Mouse (Mus musculus) hindbrain, embryonic 14.5 days (tissue): ENCODE results near the gene Teddm2. TPM values are rescaled to one million over a fixed set of nuclear protein-coding genes. Genes with fewer than 3 reads are reported as not detected.
A peak's percentile ranks its signal among the peaks of the same experiment; 100 is the strongest.
"Not testable (repeated sequence)": the region's sequence is repeated elsewhere in the genome, so short reads cannot be mapped to it uniquely, and the experiment has no call there.

Source experiments
- ATAC-seq: fragments of 200-750 bp; cut with Nextera tagmentation; 2 replicates; pipeline ENCODE4 v1.8.0; 2017; ENCODE audit warnings: moderate number of reproducible peaks, mild to moderate bottlenecking, moderate TSS enrichment, moderate library complexity; ENCODE audit not compliant: low FRiP score
- DNase-seq: peaks from one replicate; pipeline ENCODE4 v3.0.0-alpha.2; 2015; ENCODE audit warnings: low spot score
- H3K27ac ChIP-seq: fragments of 300-500 bp; sonication (generic); 2 replicates; pipeline ENCODE4 v1.5.1; 2014; ENCODE audit warnings: mild to moderate bottlenecking, moderate library complexity
- H3K27me3 ChIP-seq: fragments of 300-500 bp; sonication (generic); 2 replicates; pipeline ENCODE4 v1.6.1; 2014; ENCODE audit warnings: mild to moderate bottlenecking, low read length, mixed read lengths; ENCODE audit not compliant: control insufficient read depth, insufficient read depth
- H3K36me3 ChIP-seq: fragments of 300-500 bp; sonication (generic); replicated peaks from 2 replicates; pipeline ENCODE4 v1.6.1; 2014; ENCODE audit not compliant: control insufficient read depth, insufficient read depth
- H3K4me1 ChIP-seq: fragments of 300-500 bp; sonication (generic); replicated peaks from 2 replicates; pipeline ENCODE4 v1.6.1; 2014; ENCODE audit warnings: antibody characterized with exemption, low read length, mixed read lengths; ENCODE audit not compliant: control insufficient read depth, insufficient read depth
- H3K4me2 ChIP-seq: fragments of 300-500 bp; sonication (generic); replicated peaks from 2 replicates; pipeline ENCODE4 v1.6.1; 2014; ENCODE audit warnings: mild to moderate bottlenecking, moderate library complexity
- H3K4me3 ChIP-seq: fragments of 300-500 bp; sonication (generic); replicated peaks from 2 replicates; pipeline ENCODE4 v1.5.1; 2014; ENCODE audit warnings: mild to moderate bottlenecking, low read length
- H3K9ac ChIP-seq: fragments of 300-500 bp; sonication (generic); 2 replicates; pipeline ENCODE4 v1.6.1; 2014
- H3K9me3 ChIP-seq: fragments of 300-500 bp; sonication (generic); 2 replicates; pipeline ENCODE4 v1.6.1; 2016; ENCODE audit warnings: low read length; ENCODE audit not compliant: control insufficient read depth
- WGBS: fragments of 180-500 bp; shearing (Covaris S2); extraction: QIAGEN DNeasy Blood & Tissue Kit; methylation state at CpG from one replicate; pipeline ENCODE4 v1.1.7; 2014; 5-methylcytosine and 5-hydroxymethylcytosine counted together
- polyA plus RNA-seq: library from polyadenylated mRNA; unstranded; fragments of >200 nt; fragmentation: Nextera tagmentation; extraction: Ambion mirVana; gene quantifications from 2 replicates; pipeline ENCODE4 v1.2.1, GENCODE M21; 2014

The Teddm2 gene
- polyA plus RNA-seq, 1 experiment from 2014 or later = 1.4 TPM

- 36% methylated on average over 5 of the region's 5 CpGs for WGBS
- Histone ChIP-seq H3K36me3 (no peaks in the 10 kb centered on the region), H3K4me1 (peaks cover 8% of the 10 kb centered on the region; the same call in 1 of the 2 replicates), H3K27me3 (no peaks in the 10 kb centered on the region), H3K27ac (no peak overlapping the region), H3K9me3 (no peaks in the 10 kb centered on the region), H3K4me2 (no peak overlapping the region), H3K4me3 (no peak overlapping the region), H3K9ac (no peak overlapping the region)
- DNase-seq (peak; percentile 92), ATAC-seq (no peak)
Measured at GRCm38 (mm10) chr1:153894979-153895378, 5.0 kb downstream of the Teddm2 start.

- no peaks in the 10 kb centered on the region for H3K27me3 ChIP-seq
- ATAC-seq = no peak
- 62% methylated on average over 8 of the region's 8 CpGs for WGBS
- peaks cover 8% of the 10 kb centered on the region; the same call in 1 of the 2 replicates for H3K4me1 ChIP-seq
- H3K27ac ChIP-seq = no peak overlapping the region
- no peak overlapping the region for H3K4me3 ChIP-seq
- H3K9me3 ChIP-seq = no peaks in the 10 kb centered on the region
- H3K36me3 ChIP-seq = no peaks in the 10 kb centered on the region
- no peak overlapping the region for H3K9ac ChIP-seq
- no peak for DNase-seq
- no peak overlapping the region for H3K4me2 ChIP-seq
Measured at GRCm38 (mm10) chr1:153894201-153894893, 5.7 kb downstream of the Teddm2 start.

GRCm38 (mm10) chr1:153893746-153894145 is 6.3 kb downstream of the Teddm2 start:
- 81% methylated on average over 2 of the region's 2 CpGs for WGBS
- Histone ChIP-seq H3K27me3 (no peaks in the 10 kb centered on the region), H3K36me3 (no peaks in the 10 kb centered on the region), H3K9me3 (no peaks in the 10 kb centered on the region), H3K4me3 (no peak overlapping the region), H3K4me2 (no peak overlapping the region), H3K9ac (no peak overlapping the region), H3K27ac (no peak overlapping the region), H3K4me1 (0 out of 2 replicates have a peak, but pooled peaks cover 3% of the 10 kb centered on the region)
- no peak for DNase-seq
- ATAC-seq = no peak

- WGBS = 68% methylated on average over 4 of the region's 4 CpGs
- Histone ChIP-seq H3K4me1 (0 out of 2 replicates have a peak, but pooled peaks cover 3% of the 10 kb centered on the region), H3K27me3 (no peaks in the 10 kb centered on the region), H3K9me3 (no peaks in the 10 kb centered on the region), H3K4me2 (no peak within 1 kb of the TSS), H3K4me3 (no peak within 1 kb of the TSS), H3K36me3 (no peaks in the 10 kb centered on the region), H3K27ac (no peak within 1 kb of the TSS), H3K9ac (no peak within 1 kb of the TSS)
- ATAC-seq = no peak
- DNase-seq = no peak
Measured at GRCm38 (mm10) chr1:153891442-153891841, 8.6 kb downstream of the Teddm2 start, which contains the start of gene Teddm1a. Teddm1a (plus strand) TSS chr1:153891742.

GRCm38 (mm10) chr1:153890121-153890520 is 9.9 kb downstream of the Teddm2 start:
- Histone ChIP-seq H3K36me3 (no peaks in the 10 kb centered on the region), H3K9me3 (no peaks in the 10 kb centered on the region), H3K27ac (no peak overlapping the region), H3K4me1 (0 out of 2 replicates have a peak, but pooled peaks cover 1% of the 10 kb centered on the region), H3K4me2 (no peak overlapping the region), H3K4me3 (no peak overlapping the region), H3K9ac (no peak overlapping the region), H3K27me3 (no peaks in the 10 kb centered on the region)
- ATAC-seq (no peak), DNase-seq (no peak)
- 96% methylated on average over 10 of the region's 10 CpGs for WGBS

GRCm38 (mm10) chr1:153886024-153886633 is 13.9 kb downstream of the Teddm2 start:
- Histone ChIP-seq H3K27me3 (no peaks in the 10 kb centered on the region), H3K9me3 (no peaks in the 10 kb centered on the region), H3K4me2 (no peak overlapping the region; the same call in 1 of the 2 replicates), H3K9ac (no peak overlapping the region), H3K27ac (no peak overlapping the region), H3K36me3 (no peaks in the 10 kb centered on the region), H3K4me1 (no peaks in the 10 kb centered on the region), H3K4me3 (no peak overlapping the region)
- DNase-seq (no peak), ATAC-seq (peak; percentile 43; the same call in 1 of the 2 replicates)
- WGBS = 38% methylated on average over 17 of the region's 17 CpGs

GRCm38 (mm10) chr1:153880391-153880790 is 19.6 kb downstream of the Teddm2 start:
- not testable (repeated sequence) for DNase-seq, H3K4me2 ChIP-seq, ATAC-seq

GRCm38 (mm10) chr1:153874045-153874444 is 26.0 kb downstream of the Teddm2 start, which contains the start of gene Teddm1b:
Teddm1b (plus strand) TSS chr1:153874345.
- Histone ChIP-seq H3K9me3 (no peaks in the 10 kb centered on the region), H3K27me3 (no peaks in the 10 kb centered on the region), H3K27ac (no peak within 1 kb of the TSS), H3K36me3 (no peaks in the 10 kb centered on the region), H3K4me2 (no peak within 1 kb of the TSS), H3K4me1 (no peaks in the 10 kb centered on the region), H3K9ac (no peak within 1 kb of the TSS), H3K4me3 (no peak within 1 kb of the TSS)
- DNase-seq (no peak), ATAC-seq (no peak)
- 92% methylated on average over 6 of the region's 6 CpGs for WGBS

More at GRCm38 (mm10) chr1:153880391-153880790, 19.6 kb downstream of the Teddm2 start:
- not testable (repeated sequence) for H3K4me1 ChIP-seq, H3K27me3 ChIP-seq, H3K36me3 ChIP-seq, H3K9me3 ChIP-seq, H3K4me3 ChIP-seq, H3K9ac ChIP-seq, H3K27ac ChIP-seq
- over 99% methylated on average over 17 of the region's 17 CpGs for WGBS

- 83% methylated on average over 8 of the region's 8 CpGs for WGBS
- H3K9ac ChIP-seq = no peak overlapping the region
- H3K27ac ChIP-seq = no peak overlapping the region
- H3K4me2 ChIP-seq = no peak overlapping the region
- H3K36me3 ChIP-seq = no peaks in the 10 kb centered on the region
- no peaks in the 10 kb centered on the region for H3K9me3 ChIP-seq
- ATAC-seq = no peak
- no peaks in the 10 kb centered on the region for H3K4me1 ChIP-seq
- no peaks in the 10 kb centered on the region for H3K27me3 ChIP-seq
- no peak for DNase-seq
- no peak overlapping the region for H3K4me3 ChIP-seq
Measured at GRCm38 (mm10) chr1:153855946-153856345, 44.1 kb downstream of the Teddm2 start.
